Mouse (Mus musculus): ENCODE measurements around the gene Tigd3.

Gene Tigd3

DNA sequence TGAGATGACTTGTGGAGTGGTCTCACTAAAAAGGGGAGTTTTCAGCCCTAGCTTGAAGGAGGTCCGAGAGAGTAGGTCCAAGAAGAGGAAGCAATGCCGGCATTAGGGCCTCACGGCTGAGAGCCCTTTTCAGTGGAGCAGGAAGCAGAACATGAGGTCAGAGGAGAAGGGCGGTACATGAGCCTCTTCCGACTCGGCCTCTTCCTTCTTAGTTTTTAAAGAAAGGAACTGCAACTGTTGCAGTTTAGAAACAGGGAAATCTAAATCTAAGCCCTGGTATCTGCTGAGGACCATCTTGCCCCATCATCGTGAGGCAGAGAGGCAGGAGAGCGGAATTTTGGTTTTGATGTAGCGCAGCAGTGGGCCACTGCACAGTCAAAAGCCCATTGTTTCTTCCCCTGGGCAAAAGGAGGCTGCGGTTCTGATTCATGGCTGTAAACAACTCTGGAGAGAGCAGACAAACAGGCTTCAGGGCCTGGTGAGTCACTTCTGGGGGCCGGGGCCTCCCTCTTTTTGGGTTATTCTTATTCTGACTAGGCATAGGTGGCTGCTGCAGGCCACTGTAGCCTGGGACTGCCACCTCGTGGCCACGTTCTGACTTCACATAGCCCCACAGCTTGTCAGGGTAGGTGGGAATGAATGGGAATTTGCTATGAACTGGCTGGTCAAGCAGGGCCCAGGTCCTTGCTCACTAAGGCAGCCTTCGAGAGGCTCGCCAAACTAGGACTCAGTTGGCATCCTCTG, 16.2 kb downstream of the Tigd3 start, which contains the start of gene Slc25a45:
Slc25a45 (plus strand) TSS at position 191 of the 744 bp plus-strand sequence.
- peak; percentile 47 to 79 for DNase-seq (ENCODE audit: low spot score in 2 of 2)

DNA sequence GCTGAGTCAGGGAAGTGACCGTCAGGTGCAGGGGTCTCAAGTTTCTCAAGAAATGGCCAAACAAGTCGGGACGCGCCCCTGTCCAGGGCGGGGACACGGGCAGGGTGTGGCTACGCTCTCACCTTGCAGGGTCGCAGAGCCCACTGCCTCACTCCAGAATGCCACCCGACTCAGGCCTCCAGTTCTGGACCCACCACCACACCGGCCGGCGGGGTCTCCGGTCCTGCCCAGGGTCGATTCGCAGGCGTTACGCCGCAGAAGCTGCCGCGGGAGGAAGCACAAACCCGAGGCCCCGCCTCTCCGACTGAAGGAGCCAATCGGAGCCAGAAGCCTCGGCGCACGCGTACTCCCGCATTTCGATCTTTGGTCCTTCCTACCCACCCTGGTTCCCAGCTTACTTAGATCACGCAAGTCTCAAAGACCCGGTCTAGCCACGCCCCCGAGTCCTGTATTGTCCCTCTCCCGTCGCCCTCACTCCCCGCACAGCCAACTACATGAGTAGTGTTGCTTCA, 18.9 kb downstream of the Tigd3 start, which contains the start of gene Frmd8:
Frmd8 (minus strand) TSS at position 306 of the 512 bp plus-strand sequence.
- peak; percentile 89 to 96 for DNase-seq (ENCODE audit: low spot score in 2 of 2)

DNA sequence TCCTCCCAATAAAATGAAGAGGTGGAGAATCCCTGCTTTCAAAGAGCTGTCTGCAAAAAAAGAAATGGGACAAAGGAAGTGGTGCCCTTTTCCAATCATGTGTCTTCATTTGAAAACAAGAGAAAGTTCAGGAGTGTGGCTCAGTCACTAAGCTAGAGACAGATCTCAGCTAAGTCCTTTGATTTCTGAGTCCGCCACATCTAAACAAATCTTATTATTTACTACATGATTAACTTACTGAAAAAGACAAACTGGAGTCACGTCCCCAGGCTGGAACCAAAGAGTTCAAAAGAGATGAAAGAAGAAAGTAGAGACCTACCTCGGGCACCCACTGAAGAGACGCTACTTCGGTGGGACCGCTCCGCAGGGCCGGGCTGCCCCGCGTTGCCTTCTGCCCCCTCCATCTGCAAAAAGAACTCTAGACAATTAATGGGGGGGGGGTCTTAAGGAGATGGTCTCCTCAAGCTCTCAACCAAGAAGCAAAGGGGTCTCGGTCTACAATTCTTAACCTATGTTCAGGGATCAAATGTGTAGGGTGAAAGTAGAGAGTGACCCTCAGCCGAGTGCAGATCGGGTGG, 19.5 kb downstream of the Tigd3 start:
- DNase-seq (ENCODE audit: low spot score in 2 of 2), result no peak

DNA sequence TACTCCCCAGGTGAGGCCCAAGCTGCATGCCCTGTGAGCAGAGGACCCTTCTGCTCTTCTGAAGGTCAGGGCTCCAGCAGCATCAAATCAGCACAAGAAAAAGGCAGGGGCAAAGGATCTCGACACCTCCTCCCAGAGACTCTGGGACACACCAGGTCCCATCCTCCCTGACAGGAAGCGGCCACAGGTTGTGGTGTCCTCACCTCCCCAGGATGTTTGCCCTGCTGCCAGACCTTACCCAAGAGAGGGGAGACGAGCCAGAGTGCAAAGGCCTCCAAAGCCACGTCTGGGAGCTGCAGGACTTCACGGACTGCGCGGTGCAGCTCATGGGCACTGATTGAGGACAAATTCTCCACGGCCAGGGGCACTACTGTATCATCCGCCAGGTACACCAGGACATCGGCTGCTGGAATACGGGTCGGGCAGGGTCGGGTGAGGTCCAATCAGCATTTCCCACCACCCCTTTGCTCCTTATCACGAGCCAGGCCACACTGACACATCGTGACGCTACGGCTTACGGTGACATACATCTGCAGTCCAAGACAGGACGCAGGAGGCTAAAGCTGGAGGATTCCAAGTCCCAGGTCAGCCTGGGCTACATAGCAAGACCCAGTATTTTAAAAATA, 20.9 kb downstream of the Tigd3 start:
- peak in 1 of 2 experiments; percentile 18 for DNase-seq (ENCODE audit: low spot score in 2 of 2)

DNA sequence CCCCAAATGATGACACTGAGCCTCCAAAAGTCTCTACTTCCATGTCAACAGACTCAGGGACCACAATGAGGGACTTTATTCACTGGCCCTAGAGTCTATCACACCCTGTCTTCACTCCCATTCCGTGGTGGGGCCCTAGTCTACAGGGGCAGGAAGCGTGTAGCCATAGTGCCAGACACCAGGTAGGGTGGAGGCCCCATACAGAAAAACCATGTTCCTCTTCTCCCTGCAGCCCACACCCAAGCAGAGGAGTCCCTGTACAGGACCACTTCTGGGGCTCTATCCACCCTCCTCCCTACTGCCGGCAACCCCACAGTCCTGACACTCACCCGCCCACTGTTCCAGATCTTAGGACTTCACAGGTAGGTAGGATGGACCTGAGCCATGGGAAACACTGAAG, 21.4 kb downstream of the Tigd3 start:
- peak in 1 of 2 experiments; percentile 14 for DNase-seq (ENCODE audit: low spot score in 2 of 2)

DNA sequence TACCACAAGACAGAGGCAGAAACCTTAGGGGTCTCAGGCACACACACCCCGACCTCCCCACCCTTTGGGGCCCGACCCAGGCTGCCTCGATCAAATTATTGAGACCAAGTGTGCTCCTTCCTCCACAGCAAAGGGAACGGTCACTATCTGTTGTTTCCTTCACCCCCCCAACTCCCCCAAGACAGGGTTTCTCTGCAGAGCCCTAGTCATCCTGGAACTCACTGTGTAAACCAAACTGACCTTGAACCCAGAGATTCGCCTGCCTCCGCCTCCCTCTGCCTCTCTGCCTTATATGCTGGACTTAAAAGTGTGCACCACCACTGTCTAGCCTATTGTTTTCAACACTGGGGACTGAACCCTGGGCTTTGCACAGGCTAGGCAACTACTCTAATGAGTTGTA, 22.3 kb downstream of the Tigd3 start:
- DNase-seq (ENCODE audit: low spot score in 2 of 2), result no peak

DNA sequence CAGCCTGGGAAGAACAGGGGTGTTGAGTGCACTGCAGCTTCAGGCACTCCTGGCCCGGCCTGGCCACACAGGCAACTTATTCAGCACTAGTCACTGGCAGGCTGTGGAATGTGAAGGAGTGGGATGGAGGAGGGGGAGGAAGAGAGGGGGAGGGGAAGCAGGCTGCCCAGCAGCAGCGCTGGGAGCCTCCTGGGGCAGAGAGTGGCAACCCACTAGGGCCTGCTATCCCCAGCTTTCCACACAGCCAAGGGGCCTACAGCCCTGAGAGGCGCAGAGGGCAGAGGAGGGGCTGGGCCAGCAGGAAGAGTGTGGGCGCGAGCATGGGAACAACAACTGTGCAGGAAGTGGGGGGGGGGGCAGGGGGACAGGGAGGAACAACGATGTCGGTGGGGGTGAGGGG, 22.7 kb downstream of the Tigd3 start:
- DNase-seq (ENCODE audit: low spot score in 2 of 2), result peak in 1 of 2 experiments; percentile 21

DNA sequence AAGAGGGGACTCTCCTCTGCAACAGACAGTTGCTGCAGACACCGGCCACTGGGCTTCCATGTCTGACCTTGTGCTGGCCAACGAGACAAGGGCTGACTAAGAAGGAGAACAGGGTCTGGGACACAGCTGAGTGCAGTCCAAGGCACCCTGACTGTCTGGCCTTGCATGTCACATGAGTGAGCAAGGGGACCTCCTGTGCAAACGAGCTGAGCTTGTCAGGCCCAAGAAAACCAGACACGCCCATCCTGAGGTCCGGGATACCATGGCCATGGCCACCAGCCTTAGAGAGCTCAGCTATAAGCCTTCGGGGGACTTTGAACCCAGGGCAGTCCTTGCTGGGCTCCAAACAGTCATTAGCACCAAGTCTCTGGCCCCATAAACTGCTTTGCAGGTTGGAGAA, 25.9 kb downstream of the Tigd3 start:
- no peak for DNase-seq (ENCODE audit: low spot score in 2 of 2)

DNA sequence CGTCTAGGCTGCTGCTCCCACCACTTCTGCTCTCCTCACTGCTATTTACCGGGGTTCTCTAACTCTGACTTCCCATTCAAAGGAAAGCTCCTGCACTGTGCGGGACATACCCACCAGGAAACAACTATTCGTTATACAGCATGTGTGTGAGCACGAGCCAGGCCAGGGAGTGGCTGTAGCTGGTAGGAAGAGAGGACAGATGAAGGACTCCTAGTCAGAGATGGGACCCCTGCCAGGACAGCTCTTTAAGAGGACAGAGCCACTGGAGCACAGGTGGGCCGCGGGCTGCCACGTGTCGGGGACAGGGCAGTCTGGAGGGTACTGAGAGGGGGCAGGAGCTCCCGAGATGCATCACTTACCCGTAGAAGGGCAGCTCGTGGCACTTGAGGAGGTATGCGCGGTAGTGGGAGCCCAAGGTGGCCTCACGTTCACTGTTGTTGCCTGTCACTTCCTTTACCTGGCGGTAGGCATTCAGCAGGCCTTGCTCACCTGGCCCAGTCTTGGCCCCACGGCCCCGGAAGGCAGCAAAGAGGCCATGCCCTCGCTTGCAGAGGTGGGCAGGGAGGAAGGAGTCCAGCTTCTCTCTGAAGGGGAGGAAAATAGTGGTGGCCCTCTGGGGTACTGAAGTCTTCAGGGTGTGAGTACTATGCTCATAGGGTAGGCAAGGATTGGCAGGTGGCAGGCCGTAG, 29.1 kb downstream of the Tigd3 start:
- DNase-seq (ENCODE audit: low spot score in 2 of 2), result no peak

DNA sequence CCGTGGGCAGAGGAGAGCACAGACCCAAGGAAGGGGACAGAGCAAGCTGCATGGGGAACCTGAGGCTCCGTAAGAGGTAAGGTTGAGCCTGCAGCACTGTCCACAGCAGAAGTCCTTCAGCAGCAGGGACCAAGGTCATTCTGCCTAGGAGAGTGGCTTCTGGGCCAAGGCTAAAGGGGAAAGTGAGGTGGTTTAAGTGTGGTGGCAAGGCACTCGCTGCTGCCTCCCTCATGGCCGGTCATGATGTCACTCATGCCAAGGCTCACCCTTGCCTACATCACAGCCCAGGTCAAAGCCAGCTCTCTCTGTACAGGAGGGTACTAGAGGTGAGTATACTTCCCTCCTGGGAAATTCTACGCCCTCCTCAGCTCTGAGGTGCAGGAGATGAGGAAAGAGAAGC, 30.2 kb downstream of the Tigd3 start:
- no peak for DNase-seq (ENCODE audit: low spot score in 2 of 2)

DNA sequence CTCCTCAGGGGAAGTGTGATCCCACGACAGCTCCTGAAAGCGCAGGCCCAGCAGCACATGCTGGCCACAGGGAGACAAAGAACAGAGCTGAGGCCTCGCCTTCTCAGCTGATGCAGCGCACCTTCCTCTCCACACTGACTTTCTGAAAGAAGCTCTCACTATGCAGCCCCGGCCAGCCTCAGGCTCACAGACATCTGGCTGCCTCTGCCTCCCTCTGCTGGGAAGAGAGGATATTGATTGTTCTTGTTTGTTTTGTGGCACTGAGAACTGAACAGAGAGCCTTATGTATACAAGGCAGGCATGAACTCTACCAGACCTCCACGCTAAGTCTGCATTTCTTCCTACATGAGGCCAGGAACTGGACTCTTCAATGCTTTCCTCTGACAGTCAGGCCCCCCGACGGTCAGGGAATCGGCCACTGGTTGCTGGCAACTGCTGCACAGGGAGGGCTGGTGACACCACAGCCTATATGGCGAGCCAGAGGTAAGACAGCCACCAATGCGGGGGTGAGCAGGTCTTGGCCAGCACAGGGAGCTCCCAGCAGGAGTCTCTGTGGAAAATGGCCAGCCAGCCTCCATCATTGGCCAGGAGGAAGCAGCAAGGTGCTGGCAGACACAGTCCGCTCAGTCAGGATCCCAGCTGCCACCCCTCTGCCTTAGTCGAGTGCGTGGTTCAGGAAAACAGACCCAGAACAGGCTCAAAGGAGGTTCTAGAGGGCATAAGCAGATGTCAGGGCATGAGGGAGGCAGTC, 31.4 kb downstream of the Tigd3 start:
- no peak for DNase-seq (ENCODE audit: low spot score in 2 of 2)

DNA sequence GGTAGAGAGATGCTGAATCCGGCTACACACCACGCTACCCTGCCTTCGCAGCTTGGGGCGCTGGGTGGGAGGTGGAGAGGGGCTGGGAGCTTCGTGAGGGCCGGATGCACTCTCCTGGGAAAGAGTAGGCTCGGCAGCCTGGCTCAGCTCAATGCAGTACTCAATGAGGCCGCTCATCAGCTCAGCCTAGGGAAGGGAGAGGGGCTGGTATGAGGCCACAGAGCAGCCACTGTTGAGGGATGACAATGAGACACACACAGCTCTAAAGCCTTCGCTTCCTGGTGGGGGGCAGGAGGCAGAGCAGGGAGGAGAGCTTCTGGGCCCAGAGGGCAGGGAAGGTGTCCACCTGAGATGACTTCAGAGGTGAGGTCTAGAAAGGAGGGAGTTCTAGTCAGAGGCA, 37.3 kb downstream of the Tigd3 start:
- no peak for DNase-seq (ENCODE audit: low spot score in 2 of 2)

DNA sequence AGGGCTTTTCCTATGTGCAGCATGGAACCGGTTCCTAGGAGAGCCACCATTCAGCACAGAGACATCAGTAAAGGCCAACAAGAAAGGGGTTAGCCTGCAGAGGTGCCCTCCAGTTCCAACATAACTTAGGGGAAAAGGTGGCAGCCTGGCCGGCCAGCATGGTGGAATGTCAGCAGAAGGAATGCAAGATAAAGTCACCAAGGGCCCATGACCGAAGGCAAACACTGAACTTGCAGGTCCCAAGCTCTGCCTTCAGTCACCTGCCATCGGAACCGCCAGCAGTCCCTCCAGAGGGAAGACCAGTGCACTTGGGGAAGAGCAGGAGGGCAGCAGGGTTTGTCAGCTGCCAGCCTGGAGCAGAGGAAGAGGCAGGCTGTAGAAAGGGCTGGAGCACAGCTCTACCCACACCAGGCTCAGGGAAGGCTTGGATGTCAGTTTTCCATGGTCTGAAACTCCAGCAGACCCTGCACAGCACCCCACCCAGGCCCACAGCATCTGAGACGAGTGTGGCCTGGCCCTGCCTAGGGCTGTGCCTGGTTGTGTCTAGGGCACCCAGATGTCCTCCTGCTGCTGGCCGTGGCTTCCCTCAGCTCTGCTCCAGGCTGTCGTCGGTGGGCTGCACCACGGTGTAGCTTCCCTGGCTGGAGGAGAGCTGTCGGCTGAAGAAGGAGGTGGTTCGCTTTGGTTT, 41.8 kb downstream of the Tigd3 start:
- no peak for DNase-seq (ENCODE audit: low spot score in 2 of 2)

DNA sequence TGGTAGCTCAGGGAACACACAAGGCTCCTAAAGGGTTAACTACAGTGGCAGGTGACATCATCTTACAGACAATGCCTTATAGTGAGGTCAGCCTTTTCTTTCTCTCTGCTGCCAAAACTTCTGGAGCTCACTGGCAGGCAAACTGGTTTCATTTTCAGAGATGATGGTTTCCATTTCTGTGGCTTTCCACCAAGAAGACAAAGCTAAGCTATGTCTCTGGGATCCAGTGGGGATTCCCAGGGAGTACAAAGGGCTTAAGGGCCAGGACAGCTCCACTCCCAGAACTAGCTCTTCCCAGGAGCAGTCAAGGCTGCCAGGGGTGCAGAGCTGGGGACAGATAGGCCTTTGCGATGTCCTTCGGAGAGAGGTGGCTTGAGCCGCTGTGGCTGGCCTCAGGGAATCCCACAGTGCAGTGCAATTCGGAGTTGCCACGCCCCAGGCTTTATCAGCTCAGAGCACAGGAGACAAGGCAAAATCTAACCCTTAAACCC, 42.4 kb downstream of the Tigd3 start:
- DNase-seq (ENCODE audit: low spot score in 2 of 2), result no peak

DNA sequence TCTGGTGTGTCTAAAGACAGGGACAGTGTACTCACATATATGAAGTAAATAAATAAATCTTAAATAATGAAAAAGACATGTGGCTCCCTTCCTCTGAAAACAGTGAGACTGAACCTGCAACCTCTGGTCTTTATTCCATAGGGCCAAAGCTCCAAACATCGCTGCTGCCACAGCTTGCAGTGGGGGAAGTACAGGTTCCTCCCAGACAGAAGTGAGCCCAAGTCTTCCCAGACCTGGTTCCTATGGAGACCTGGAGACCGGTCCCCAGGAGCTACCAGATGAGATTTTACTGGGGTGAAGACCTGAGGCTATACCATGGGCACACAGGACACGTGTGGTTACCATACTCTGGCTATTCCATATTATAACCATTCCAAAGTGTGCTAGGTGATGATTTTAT, 43.1 kb downstream of the Tigd3 start:
- DNase-seq (ENCODE audit: low spot score in 2 of 2), result no peak

DNA sequence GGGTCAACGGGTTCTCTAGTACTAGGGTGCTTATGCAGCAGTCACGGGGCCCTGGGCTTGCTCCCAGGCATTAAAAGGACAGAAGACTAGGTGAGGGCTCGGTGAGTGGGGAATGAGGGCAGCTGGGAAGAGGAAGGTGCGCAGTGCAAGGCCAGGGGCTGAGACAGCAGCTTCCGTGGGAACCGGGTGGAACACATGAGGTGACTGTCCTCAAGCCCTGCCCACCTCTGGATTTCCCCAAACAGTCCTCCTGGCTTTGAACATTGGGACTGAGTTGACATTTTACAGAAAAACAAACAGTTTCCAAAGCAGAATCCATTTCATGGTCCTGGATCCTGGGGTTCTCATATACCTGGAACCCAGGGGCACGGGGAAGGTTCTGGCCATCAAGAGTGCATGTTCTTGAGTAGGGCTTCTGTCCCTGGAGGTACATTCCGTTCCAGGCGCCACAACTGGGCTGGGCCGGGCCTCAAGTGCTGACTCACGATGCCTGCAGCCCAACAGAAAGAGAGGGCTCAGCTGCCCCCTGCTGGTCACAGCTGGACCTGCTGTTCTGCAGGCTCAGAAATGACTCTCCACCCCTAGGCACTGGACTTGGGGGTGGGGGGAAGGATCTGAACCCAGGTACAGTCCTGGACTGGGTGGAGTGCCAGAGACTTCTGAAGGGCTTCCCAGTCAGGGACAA, 44.0 kb downstream of the Tigd3 start:
- DNase-seq (ENCODE audit: low spot score in 2 of 2), result peak; percentile 94 to 96

DNA sequence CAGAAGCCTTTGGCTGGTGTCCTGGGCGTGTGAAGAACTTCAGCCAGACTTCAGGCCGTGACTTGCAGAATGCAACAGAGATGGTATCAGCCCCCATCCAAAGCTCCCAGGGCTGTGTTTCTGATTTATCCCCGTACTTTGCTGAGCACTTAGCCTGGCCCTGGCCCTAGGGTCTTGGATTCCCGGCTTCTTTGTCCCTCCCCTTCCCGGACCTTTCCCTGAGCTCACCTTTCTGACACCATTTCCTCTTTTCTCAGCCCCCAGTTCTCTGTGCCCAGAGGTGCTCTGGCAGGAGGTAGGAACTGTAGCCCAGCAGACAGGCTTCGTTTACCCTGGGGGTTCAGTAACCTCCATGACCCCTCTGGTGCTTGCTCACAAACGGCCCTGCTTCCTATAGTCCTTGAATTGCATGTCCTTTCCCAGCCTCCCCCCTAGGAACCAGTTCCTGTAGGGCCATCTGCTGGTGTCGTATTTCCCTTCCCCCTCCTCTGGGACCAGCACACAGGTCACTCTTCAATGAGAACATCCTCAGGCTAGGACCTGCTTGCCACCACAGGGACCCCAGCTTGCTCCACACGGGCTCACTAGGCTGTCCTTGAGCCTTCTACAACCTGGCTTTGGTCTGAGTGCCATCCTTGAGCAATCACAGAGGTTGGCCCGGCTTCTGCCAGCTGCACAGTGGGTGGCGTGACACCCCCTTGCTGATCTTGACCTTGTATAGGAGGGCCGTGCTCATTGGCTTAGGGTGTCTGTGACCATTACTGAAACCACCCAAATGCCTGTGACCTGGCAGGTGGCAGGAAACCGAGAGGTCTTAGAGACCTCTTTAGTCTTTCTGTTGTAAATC, 44.9 kb downstream of the Tigd3 start:
- peak; percentile 64 to 69 for DNase-seq (ENCODE audit: low spot score in 2 of 2)

DNA sequence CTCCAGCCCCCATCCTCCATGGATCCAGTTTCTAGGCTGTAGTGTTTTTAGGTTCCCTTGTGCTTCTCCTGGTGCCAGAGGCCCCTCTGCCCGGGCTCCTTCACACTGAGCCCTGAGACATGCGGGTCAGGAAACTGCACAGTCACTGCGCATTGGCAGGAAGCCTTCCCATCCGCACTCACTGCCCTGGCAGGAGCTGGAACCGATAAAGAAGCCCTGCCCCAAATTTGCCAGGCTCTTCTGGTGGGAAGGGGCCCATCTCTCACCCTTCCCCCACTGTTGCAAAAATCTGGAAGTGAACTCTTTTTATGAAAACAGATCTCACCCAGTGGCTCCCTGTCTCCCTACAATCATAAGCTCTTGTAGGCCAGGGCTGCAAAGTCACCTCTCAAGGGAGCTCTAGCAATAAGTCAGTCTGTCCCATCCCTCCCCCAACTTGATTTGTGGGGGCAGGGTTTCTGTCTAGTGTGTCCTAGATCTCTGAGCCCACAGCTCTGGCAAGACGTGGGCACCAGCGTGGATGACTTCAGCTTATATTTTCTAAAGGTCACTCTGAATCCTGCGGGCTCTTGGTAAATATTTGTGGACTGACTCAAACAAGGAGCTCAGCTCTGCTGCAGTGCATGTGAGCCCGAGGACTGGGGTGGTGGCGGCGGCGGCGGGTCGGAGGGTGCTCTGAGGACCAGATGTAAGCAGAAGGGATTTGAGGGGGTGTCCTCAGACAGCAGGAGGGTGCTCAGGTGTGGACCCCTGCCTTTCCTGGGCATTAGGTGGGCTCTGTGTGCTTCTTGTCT, 45.7 kb downstream of the Tigd3 start:
- peak; percentile 78 to 89 for DNase-seq (ENCODE audit: low spot score in 2 of 2)

Data from spleen, postnatal 10 days (tissue).